ENCODE assay signal across 9 mouse cellular contexts in genomic region chr17:81403121-81403520, GRCm38 (mm10). TPM values are rescaled to one million over a fixed set of nuclear protein-coding genes. Genes with fewer than 3 reads are reported as not detected.
DNase-seq lines count a peak whose midpoint lies in the region; ATAC-seq and TF ChIP-seq lines count a peak whose summit lies in the region.
"Had no signal": no experiment of that assay in that cellular context is flagged by ENCODE, and none has a peak within 500 bp of the region (broad histone marks: within the 10 kb centered on the region; RNA-seq: fewer than 3 reads in every experiment).

No protein-coding gene starts in this region.

- no peak overlapping the region for H3K4me3 ChIP-seq in intestine, postnatal 0 days (ENCODE audit: low read depth, low read length)
- no peak overlapping the region for H3K4me3 ChIP-seq in stomach, postnatal 0 days (ENCODE audit: low read depth, low read length)
- no peak overlapping the region for H3K4me3 ChIP-seq in hindbrain, embryonic 10.5 days

- no peak for TF ChIP-seq EP300 in stomach, postnatal 0 days (optimal IDR thresholded peaks at IDR 0.05)

- no peaks in the 10 kb centered on the region for H3K36me3 ChIP-seq in intestine, postnatal 0 days (ENCODE audit: control insufficient read depth, insufficient read depth)
- H3K36me3 ChIP-seq in stomach, postnatal 0 days (ENCODE audit: control insufficient read depth, insufficient read depth, low read length) = 0 out of 2 replicates have a peak, but pooled peaks cover 3% of the 10 kb centered on the region
- 0 out of 2 replicates have a peak, but pooled peaks cover 4% of the 10 kb centered on the region for H3K36me3 ChIP-seq in hindbrain, embryonic 10.5 days

- H3K9ac ChIP-seq in intestine, postnatal 0 days (ENCODE audit: low read depth, low read length) = no peak overlapping the region
- H3K9ac ChIP-seq in stomach, postnatal 0 days (ENCODE audit: low read length) = no peak overlapping the region

- WGBS in intestine, postnatal 0 days = 83% methylated on average over 4 of the region's 4 CpGs
- WGBS in stomach, postnatal 0 days = 71% methylated on average over 4 of the region's 4 CpGs
- WGBS in hindbrain, embryonic 10.5 days = 85% methylated on average over 4 of the region's 4 CpGs

- H3K4me2 ChIP-seq in intestine, postnatal 0 days (replicated peaks; ENCODE audit: low read depth) = no peak overlapping the region
- H3K4me2 ChIP-seq in stomach, postnatal 0 days (replicated peaks; ENCODE audit: low read depth) = no peak overlapping the region

- no peaks in the 10 kb centered on the region for H3K9me3 ChIP-seq in intestine, postnatal 0 days (ENCODE audit: control insufficient read depth)
- H3K9me3 ChIP-seq in stomach, postnatal 0 days (ENCODE audit: control insufficient read depth, low read length) = no peaks in the 10 kb centered on the region
- H3K9me3 ChIP-seq in hindbrain, embryonic 10.5 days = no peaks in the 10 kb centered on the region

- H3K27ac ChIP-seq in intestine, postnatal 0 days (ENCODE audit: low read depth, low read length) = no peak overlapping the region
- H3K27ac ChIP-seq in stomach, postnatal 0 days (replicated peaks) = peak overlapping the region; percentile 45; the same call in 1 of the 2 replicates
- no peak overlapping the region for H3K27ac ChIP-seq in hindbrain, embryonic 10.5 days

- no peaks in the 10 kb centered on the region for H3K4me1 ChIP-seq in intestine, postnatal 0 days (replicated peaks; ENCODE audit: control insufficient read depth, insufficient read depth, low read length)
- no peaks in the 10 kb centered on the region for H3K4me1 ChIP-seq in stomach, postnatal 0 days (replicated peaks; ENCODE audit: control insufficient read depth, insufficient read depth)
- H3K4me1 ChIP-seq in hindbrain, embryonic 10.5 days (replicated peaks) = peaks cover 5% of the 10 kb centered on the region; the same call in 1 of the 2 replicates

- no peak for ATAC-seq in intestine, postnatal 0 days
- ATAC-seq in stomach, postnatal 0 days (ENCODE audit: low FRiP score, low TSS enrichment) = peak; percentile 35; the same call in 1 of the 2 replicates

- H3K27me3 ChIP-seq in intestine, postnatal 0 days (replicated peaks; ENCODE audit: control insufficient read depth, insufficient read depth, low read length) = no peaks in the 10 kb centered on the region
- no peaks in the 10 kb centered on the region for H3K27me3 ChIP-seq in stomach, postnatal 0 days (ENCODE audit: control insufficient read depth, insufficient read depth, low read length)
- no peaks in the 10 kb centered on the region for H3K27me3 ChIP-seq in hindbrain, embryonic 10.5 days (ENCODE audit: insufficient read depth, poor library complexity, severe bottlenecking)

- intact Hi-C loops in gastrocnemius, postnatal 36 days (cut with DNase I) = no loop called here
- intact Hi-C loops in left cerebral cortex, postnatal 10 days (cut with DNase I) = no loop called here

- peak; percentile 22; the same call in 1 of the 2 replicates for TF ChIP-seq CTCF in intestine, postnatal 0 days (IDR thresholded peaks at IDR 0.05; ENCODE audit: low read depth)
- TF ChIP-seq CTCF in stomach, postnatal 0 days (IDR thresholded peaks at IDR 0.05; ENCODE audit: low read depth) = no peak

- peak; percentile 9 for DNase-seq in gastrocnemius, adult 18-20 months (ENCODE audit: low spot score)
- no peak for DNase-seq in gastrocnemius, postnatal 36 days
- peak; percentile 7 to 17 for DNase-seq in urinary bladder, postnatal 36 days (ENCODE audit: low spot score in 2 of 2)
- no peak for DNase-seq in urinary bladder, adult 2 months (ENCODE audit: low spot score)
- no peak for DNase-seq in stomach, postnatal 0 days (ENCODE audit: low spot score)
- DNase-seq in hindbrain, embryonic 10.5 days (ENCODE audit: low spot score) = no peak
- no peak for DNase-seq in left cerebral cortex, postnatal 10 days (ENCODE audit: extremely low spot score in 1 of 2, low spot score in 2 of 2)

RNA-seq across cellular contexts. Expression of gene Gm11096, which starts 38.4 kb away (rescaled TPM):
- not detected for total RNA-seq in gastrocnemius, adult 18-20 months (2021)
- not detected for total RNA-seq in gastrocnemius, postnatal 36 days (2021)
- polyA plus RNA-seq in urinary bladder, adult 2 months (2012; rRNA removed) = not detected in 2 replicates
- not detected in 2 replicates for polyA plus RNA-seq in intestine, postnatal 0 days (2015; fragmentation: Nextera tagmentation; extraction: Ambion mirVana)
- polyA plus RNA-seq in stomach, postnatal 0 days (2015; fragmentation: Nextera tagmentation; extraction: Ambion mirVana) = not detected in 2 replicates
- polyA plus RNA-seq in hindbrain, embryonic 10.5 days (2016; fragmentation: Nextera tagmentation; extraction: Ambion mirVana) = not detected in 2 replicates
- not detected for total RNA-seq in left cerebral cortex, postnatal 10 days (2021)
- polyA plus RNA-seq: liver, embryonic 16.5 days had no signal

Comparison
In these comparisons a context has a peak if more than half of its experiments do, and no peak if none do; other contexts are left out.
1. DNase-seq: peak in gastrocnemius, adult 18-20 months (single experiment) and urinary bladder, postnatal 36 days (2 of 2); none in gastrocnemius, postnatal 36 days (0 of 2), urinary bladder, adult 2 months (single experiment), stomach, postnatal 0 days (single experiment), hindbrain, embryonic 10.5 days (single experiment) and left cerebral cortex, postnatal 10 days (0 of 2).